Mouse (Mus musculus) MEL (cell line): ENCODE data around the gene Lipa. TPM values are rescaled to one million over a fixed set of nuclear protein-coding genes. Genes with fewer than 3 reads are reported as not detected.

Experiments used
- DNase-seq: peaks from one replicate; pipeline ENCODE4 v3.0.0; 2011; ENCODE audit warnings: low read depth, low spot score
- H3K27ac ChIP-seq: 2 replicates; pipeline ENCODE4 v1.5.1; 2012; ENCODE audit warnings: low read depth, mild to moderate bottlenecking, control low read depth, low read length, moderate library complexity; ENCODE audit not compliant: control insufficient read depth
- H3K27me3 ChIP-seq, 2 experiments: fragments of 150-350 bp in 1 of 2; sonication (generic) in 1 of 2; 2 replicates each; pipeline ENCODE4 v1.6.1; 2012; ENCODE audit warnings: low read length in 2 of 2, mild to moderate bottlenecking in 2 of 2, improper control_type of control experiment in 1 of 2, moderate library complexity in 1 of 2; ENCODE audit not compliant: insufficient read depth in 2 of 2, control insufficient read depth in 1 of 2
- H3K36me3 ChIP-seq, 2 experiments: 2 replicates each; pipeline ENCODE4 v1.6.1; 2012 to 2014; ENCODE audit warnings: low read length in 2 of 2, improper control_type of control experiment in 1 of 2, inconsistent platforms in 1 of 2, mild to moderate bottlenecking in 1 of 2; ENCODE audit not compliant: insufficient read depth in 2 of 2, control insufficient read depth in 1 of 2
- H3K4me1 ChIP-seq, 2 experiments: fragments of 150-350 bp in 1 of 2; sonication (generic) in 1 of 2; 2 replicates each; pipeline ENCODE4 v1.6.1; 2012; ENCODE audit warnings: low read length in 2 of 2, improper control_type of control experiment in 1 of 2, mild to moderate bottlenecking in 1 of 2; ENCODE audit not compliant: insufficient read depth in 2 of 2, control insufficient read depth in 1 of 2
- H3K4me3 ChIP-seq, 2 experiments: fragments of 150-350 bp in 1 of 2; sonication (generic) in 1 of 2; 2 replicates each; pipeline ENCODE4 v1.5.1; 2012; ENCODE audit warnings: low read depth in 2 of 2, low read length in 2 of 2, mild to moderate bottlenecking in 2 of 2, moderate library complexity in 2 of 2, control low read depth in 1 of 2, improper control_type of control experiment in 1 of 2; ENCODE audit not compliant: control insufficient read depth in 1 of 2, insufficient read depth in 1 of 2
- H3K79me2 ChIP-seq: 2 replicates; pipeline ENCODE4 v1.6.1; 2012; ENCODE audit warnings: mild to moderate bottlenecking, low read length, moderate library complexity; ENCODE audit not compliant: control insufficient read depth, poor library complexity, insufficient read depth
- H3K9ac ChIP-seq: 2 replicates; pipeline ENCODE4 v1.6.1; 2012; ENCODE audit warnings: low read depth, mild to moderate bottlenecking, control low read depth, low read length, moderate library complexity; ENCODE audit not compliant: control insufficient read depth, poor library complexity, severe bottlenecking
- H3K9me3 ChIP-seq: fragments of 150-350 bp; sonication (generic); replicated peaks from 2 replicates; pipeline ENCODE4 v1.6.1; 2012; ENCODE audit warnings: mild to moderate bottlenecking, low read length, improper control_type of control experiment, moderate library complexity; ENCODE audit not compliant: insufficient read depth
- BHLHE40 ChIP-seq: IDR thresholded peaks from 2 replicates; pipeline ENCODE4 v1.6.1; 2012; ENCODE audit warnings: low read depth, mild to moderate bottlenecking, inconsistent platforms, low read length, improper control_type of control experiment, borderline replicate concordance
- CHD1 ChIP-seq: IDR thresholded peaks from 2 replicates; pipeline ENCODE4 v1.6.1; 2012; ENCODE audit warnings: low read depth, mild to moderate bottlenecking, inconsistent platforms, low read length, improper control_type of control experiment
- EP300 ChIP-seq, 2 experiments: IDR thresholded peaks; 2 replicates each; pipeline ENCODE4 v1.6.1; 2011; ENCODE audit warnings: improper control_type of control experiment in 2 of 2, low read length in 2 of 2, low read depth in 1 of 2, mild to moderate bottlenecking in 1 of 2
- ETS1 ChIP-seq: IDR thresholded peaks from 2 replicates; pipeline ENCODE4 v1.6.1; 2012; ENCODE audit warnings: low read depth, mild to moderate bottlenecking, inconsistent platforms, low read length, improper control_type of control experiment, moderate library complexity
- HCFC1 ChIP-seq: IDR thresholded peaks from 2 replicates; pipeline ENCODE4 v1.6.1; 2012; ENCODE audit warnings: low read depth, mild to moderate bottlenecking, inconsistent platforms, low read length, improper control_type of control experiment, moderate library complexity
- JUND ChIP-seq: IDR thresholded peaks from 2 replicates; pipeline ENCODE4 v1.6.1; 2011; ENCODE audit warnings: low read depth, mild to moderate bottlenecking, improper control_type of control experiment, low read length
- MAFK ChIP-seq: IDR thresholded peaks from 2 replicates; pipeline ENCODE4 v1.6.1; 2011; ENCODE audit warnings: low read depth, mild to moderate bottlenecking, low read length, improper control_type of control experiment, borderline replicate concordance
- MAX ChIP-seq: IDR thresholded peaks from 2 replicates; pipeline ENCODE4 v1.6.1; 2011; ENCODE audit warnings: low read length, improper control_type of control experiment
- MEF2A ChIP-seq: IDR thresholded peaks from 2 replicates; pipeline ENCODE4 v1.6.1; 2014; ENCODE audit warnings: low read depth, mild to moderate bottlenecking, inconsistent platforms, low read length, improper control_type of control experiment; ENCODE audit not compliant: poor library complexity, insufficient replicate concordance, severe bottlenecking; ENCODE audit errors: extremely low read depth
- MXI1 ChIP-seq: IDR thresholded peaks from 2 replicates; pipeline ENCODE4 v1.6.1; 2011; ENCODE audit warnings: mild to moderate bottlenecking, low read depth, low read length, improper control_type of control experiment
- MYB ChIP-seq: IDR thresholded peaks from 2 replicates; pipeline ENCODE4 v1.6.1; 2011; ENCODE audit warnings: mild to moderate bottlenecking, low read depth, low read length, improper control_type of control experiment
- NELFE ChIP-seq: IDR thresholded peaks from 2 replicates; pipeline ENCODE4 v1.6.1; 2011; ENCODE audit warnings: low read depth, low read length, improper control_type of control experiment
- NRF1 ChIP-seq: IDR thresholded peaks from 2 replicates; pipeline ENCODE4 v1.6.1; 2014; ENCODE audit warnings: low read depth, mild to moderate bottlenecking, inconsistent platforms, low read length, improper control_type of control experiment, moderate library complexity; ENCODE audit not compliant: poor library complexity, insufficient read depth, severe bottlenecking
- POLR2AphosphoS2 ChIP-seq: IDR thresholded peaks from 2 replicates; pipeline ENCODE4 v1.6.1; 2011; ENCODE audit warnings: low read length, improper control_type of control experiment
- POLR2AphosphoS5 ChIP-seq: IDR thresholded peaks from 2 replicates; pipeline ENCODE4 v1.6.1; 2012; ENCODE audit warnings: low read depth, borderline replicate concordance, mild to moderate bottlenecking, inconsistent platforms, low read length, moderate library complexity, mixed read lengths
- RAD21 ChIP-seq: IDR thresholded peaks from 2 replicates; pipeline ENCODE4 v1.6.1; 2011; ENCODE audit warnings: mild to moderate bottlenecking, low read depth, low read length, improper control_type of control experiment
- RCOR1 ChIP-seq: IDR thresholded peaks from 2 replicates; pipeline ENCODE4 v1.6.1; 2012; ENCODE audit warnings: low read depth, mild to moderate bottlenecking, inconsistent platforms, low read length, improper control_type of control experiment
- SIN3A ChIP-seq: IDR thresholded peaks from 2 replicates; pipeline ENCODE4 v1.6.1; 2012; ENCODE audit warnings: low read length, improper control_type of control experiment, inconsistent platforms
- TBP ChIP-seq: IDR thresholded peaks from 2 replicates; pipeline ENCODE4 v1.8.0; 2011; ENCODE audit warnings: low read depth, low read length, improper control_type of control experiment
- UBTF ChIP-seq: IDR thresholded peaks from 2 replicates; pipeline ENCODE4 v1.6.1; 2012; ENCODE audit warnings: low read depth, mild to moderate bottlenecking, inconsistent platforms, low read length, improper control_type of control experiment, moderate library complexity, borderline replicate concordance; ENCODE audit not compliant: insufficient read depth
- ZC3H11A ChIP-seq: IDR thresholded peaks from 2 replicates; pipeline ENCODE4 v1.6.1; 2012; ENCODE audit warnings: low read depth, mild to moderate bottlenecking, inconsistent platforms, low read length, improper control_type of control experiment
- ZKSCAN1 ChIP-seq: IDR thresholded peaks from 2 replicates; pipeline ENCODE4 v1.6.1; 2012; ENCODE audit warnings: low read depth, mild to moderate bottlenecking, inconsistent platforms, low read length, improper control_type of control experiment, moderate library complexity
- ZNF384 ChIP-seq: IDR thresholded peaks from 2 replicates; pipeline ENCODE4 v1.6.1; 2012; ENCODE audit warnings: low read depth, mild to moderate bottlenecking, inconsistent platforms, low read length, improper control_type of control experiment
- polyA plus RNA-seq, 2 experiments: library from polyadenylated mRNA; stranded (reverse) in 1 of 2; unstranded in 1 of 2; fragments of >175 nt in 1 of 2; fragments of >200 nt in 1 of 2; gene quantifications; 2 replicates each; pipeline versions ENCODE4 v1.2.1 to v1.2.4; 2012; ENCODE audit warnings: low replicate concordance in 2 of 2, low read depth in 1 of 2; ENCODE audit not compliant: insufficient read length in 2 of 2, insufficient read depth in 1 of 2, missing spikeins in 1 of 2
- total RNA-seq: library from RNA; depleted of rRNA; stranded (reverse); fragments of 300-350 nt; gene quantifications from 2 replicates; pipeline ENCODE4 v1.2.3, GENCODE M21; 2012

Lipa gene
- total and polyA plus RNA-seq, 3 experiments, result 7.6 to 13.8 TPM; not detected in 1

- Histone ChIP-seq H3K4me3 (no peak overlapping the region), H3K27me3 (peaks cover 3 to 4% of the 10 kb centered on the region in 2 experiments), H3K27ac (no peak overlapping the region), H3K4me1 (peaks cover 0 to 3% of the 10 kb centered on the region in 2 experiments; a peak in 1 of 4 replicates), H3K79me2 (no peaks in the 10 kb centered on the region), H3K9ac (no peak overlapping the region), H3K9me3 (no peaks in the 10 kb centered on the region), H3K36me3 (no peaks in the 10 kb centered on the region)
- DNase-seq, result no peak
- no peak for TF ChIP-seq NRF1
- no peak for TF ChIP-seq MAX
- TF ChIP-seq TBP, result no peak
- TF ChIP-seq SIN3A, result no peak
- no peak for TF ChIP-seq ZNF384
These were observed 52.9 kb downstream of the Lipa start for GRCm38 (mm10) chr19:34474228-34474990.

- TF ChIP-seq RAD21 (no peak), MAFK (peak; percentile 51; the same call in 1 of the 2 replicates), EP300 (IDR thresholded peaks at IDR 0.05; ENCODE audit: low read depth in 1 of 2, low read length in 2 of 2) (peak in 1 of 2 experiments; percentile 29; a peak in 1 of 4 replicates)
- H3K27me3 ChIP-seq, result peaks cover 2 to 6% of the 10 kb centered on the region in 2 experiments
- no peak overlapping the region for H3K9ac ChIP-seq
- peaks cover 0 to 3% of the 10 kb centered on the region in 2 experiments; a peak in 1 of 4 replicates for H3K4me1 ChIP-seq
- H3K9me3 ChIP-seq, result no peaks in the 10 kb centered on the region
- H3K4me3 ChIP-seq, result no peak overlapping the region
- no peak overlapping the region for H3K27ac ChIP-seq
- H3K79me2 ChIP-seq, result no peaks in the 10 kb centered on the region
- no peaks in the 10 kb centered on the region for H3K36me3 ChIP-seq
- peak; percentile 17 for DNase-seq
These were observed 55.6 kb downstream of the Lipa start for GRCm38 (mm10) chr19:34471703-34472102.

GRCm38 (mm10) chr19:34468794-34469193 is 58.5 kb downstream of the Lipa start:
- no peaks in the 10 kb centered on the region for H3K36me3 ChIP-seq
- H3K4me3 ChIP-seq, result no peak overlapping the region
- peaks cover 0 to 3% of the 10 kb centered on the region in 2 experiments; a peak in 1 of 4 replicates for H3K4me1 ChIP-seq
- no peaks in the 10 kb centered on the region for H3K9me3 ChIP-seq
- H3K9ac ChIP-seq, result no peak overlapping the region
- no peak for DNase-seq
- H3K79me2 ChIP-seq, result no peaks in the 10 kb centered on the region
- TF ChIP-seq POLR2AphosphoS5 (no peak), RCOR1 (no peak), NELFE (no peak), ETS1 (no peak), EP300 (IDR thresholded peaks at IDR 0.05; ENCODE audit: low read depth in 1 of 2, low read length in 2 of 2) (no peak), MAX (no peak), ZNF384 (no peak), JUND (no peak), ZC3H11A (no peak), UBTF (no peak), MEF2A (no peak), BHLHE40 (no peak), ZKSCAN1 (no peak), CHD1 (no peak), MYB (no peak), MXI1 (no peak), POLR2AphosphoS2 (no peak), HCFC1 (no peak), MAFK (no peak)
- TF ChIP-seq, all 39 proteins: peak for 0
- Histone ChIP-seq H3K27me3 (peaks cover 2 to 6% of the 10 kb centered on the region in 2 experiments), H3K27ac (no peak overlapping the region)
